Mouse (Mus musculus): ENCODE measurements around the gene Ndufaf2.

DNA sequence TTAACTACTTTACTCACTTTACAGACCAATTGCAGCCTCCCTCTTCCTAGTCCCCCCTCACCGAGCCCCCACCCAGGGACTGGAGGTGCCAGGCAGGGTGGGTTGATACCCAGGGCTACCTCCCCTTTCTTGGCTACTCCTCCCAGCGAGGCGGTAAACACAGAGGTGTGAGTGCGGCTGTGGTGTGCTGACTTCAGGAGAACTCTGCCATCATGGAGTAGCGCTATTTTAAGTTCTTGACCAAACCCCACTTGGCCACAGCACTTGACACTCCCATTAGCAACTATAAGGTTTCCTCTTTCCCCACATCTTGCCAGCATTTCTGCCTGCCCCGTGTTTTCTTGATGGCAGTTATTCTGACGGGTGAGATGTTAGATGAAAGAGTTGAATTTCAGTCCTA is 62.0 kb downstream of the Ndufaf2 start:
- TF ChIP-seq EP300 (IDR thresholded peaks at IDR 0.05; ENCODE audit: low read depth) (no peak), CTCF (IDR thresholded peaks at IDR 0.05; ENCODE audit: low read depth) (no peak)
